Mouse (Mus musculus) 416B (cell line): ENCODE measurements around the gene Dffb.
"Not testable (repeated sequence)": the region's sequence is repeated elsewhere in the genome, so short reads cannot be mapped to it uniquely, and the experiment has no call there.

Experiments
- DNase-seq: peaks from one replicate; pipeline ENCODE4 v3.0.0; 2011; ENCODE audit warnings: low read depth

The Dffb gene

GRCm38 (mm10) chr4:153962631-153963030, 12.3 kb downstream of the Dffb start:
- no peak for DNase-seq

- peak; percentile 60 for DNase-seq
Measured at GRCm38 (mm10) chr4:153957444-153958250, 17.3 kb downstream of the Dffb start.

GRCm38 (mm10) chr4:153956569-153957405, 18.1 kb downstream of the Dffb start, which contains the start of gene A430005L14Rik:
A430005L14Rik (plus strand) TSS chr4:153957237.
- DNase-seq: peak; percentile 96

- DNase-seq: no peak
Measured at GRCm38 (mm10) chr4:153955651-153956050, 19.3 kb downstream of the Dffb start.

GRCm38 (mm10) chr4:153951692-153952091, 23.2 kb downstream of the Dffb start:
- no peak for DNase-seq

GRCm38 (mm10) chr4:153951150-153951549, 23.8 kb downstream of the Dffb start:
- no peak for DNase-seq

GRCm38 (mm10) chr4:153950372-153950771, 24.6 kb downstream of the Dffb start:
- no peak for DNase-seq

- no peak for DNase-seq
Measured at GRCm38 (mm10) chr4:153945741-153946140, 29.2 kb downstream of the Dffb start.

GRCm38 (mm10) chr4:153944261-153944660, 30.7 kb downstream of the Dffb start:
- DNase-seq: no peak

GRCm38 (mm10) chr4:153943243-153943642, 31.7 kb downstream of the Dffb start:
- no peak for DNase-seq

GRCm38 (mm10) chr4:153929921-153930320, 45.0 kb downstream of the Dffb start:
- no peak for DNase-seq

- DNase-seq: no peak
Measured at GRCm38 (mm10) chr4:153929425-153929824, 45.5 kb downstream of the Dffb start.

- DNase-seq: no peak
Measured at GRCm38 (mm10) chr4:153928772-153929299, 46.1 kb downstream of the Dffb start.

GRCm38 (mm10) chr4:153922090-153922489, 52.8 kb downstream of the Dffb start:
- not testable (repeated sequence) for DNase-seq

- no peak for DNase-seq
Measured at GRCm38 (mm10) chr4:153920517-153921233, 54.3 kb downstream of the Dffb start.

- DNase-seq: no peak
Measured at GRCm38 (mm10) chr4:153917773-153918500, 57.0 kb downstream of the Dffb start.
